Mouse (Mus musculus) bone marrow macrophage, adult 2 months (primary cell): ENCODE data around the gene Nckap5l.

ENCODE experiments used
- CTCF ChIP-seq: IDR thresholded peaks from 2 replicates; pipeline ENCODE4 v1.5.1; 2012; ENCODE audit warnings: low read depth, mild to moderate bottlenecking, low read length, moderate library complexity
- POLR2A ChIP-seq: IDR thresholded peaks from 2 replicates; pipeline ENCODE4 v1.6.1; 2012; ENCODE audit warnings: mild to moderate bottlenecking, low read depth, low read length, borderline replicate concordance

DNA sequence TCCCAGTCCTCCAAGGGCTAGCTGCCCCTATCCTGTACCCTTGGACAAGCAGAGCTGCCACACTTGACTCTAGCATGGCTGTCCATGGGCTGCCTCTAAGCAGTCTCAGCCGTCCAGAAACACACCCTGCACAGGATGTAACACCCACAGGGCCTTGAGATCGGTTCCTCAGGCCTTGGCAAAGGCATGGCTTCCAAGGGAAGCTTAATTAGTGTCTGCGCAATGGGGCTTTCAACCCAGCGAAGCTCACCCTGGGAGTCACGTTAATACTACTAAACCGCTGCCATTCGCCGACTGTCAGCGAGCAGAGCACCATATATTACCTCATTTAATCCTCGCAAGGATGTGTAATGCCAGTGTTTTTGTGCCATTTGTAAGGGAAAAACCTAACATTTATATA lies 26.5 kb downstream of the Nckap5l start:
- no peak for TF ChIP-seq CTCF
- no peak for TF ChIP-seq POLR2A
